Mouse (Mus musculus) brain, embryonic 18.5 days (tissue): ENCODE results near the gene Dpep3.

Experiments
- DNase-seq: peaks from one replicate; pipeline ENCODE4 v3.0.0-alpha.2; 2012; ENCODE audit warnings: low read depth, low spot score

Dpep3 gene

DNA sequence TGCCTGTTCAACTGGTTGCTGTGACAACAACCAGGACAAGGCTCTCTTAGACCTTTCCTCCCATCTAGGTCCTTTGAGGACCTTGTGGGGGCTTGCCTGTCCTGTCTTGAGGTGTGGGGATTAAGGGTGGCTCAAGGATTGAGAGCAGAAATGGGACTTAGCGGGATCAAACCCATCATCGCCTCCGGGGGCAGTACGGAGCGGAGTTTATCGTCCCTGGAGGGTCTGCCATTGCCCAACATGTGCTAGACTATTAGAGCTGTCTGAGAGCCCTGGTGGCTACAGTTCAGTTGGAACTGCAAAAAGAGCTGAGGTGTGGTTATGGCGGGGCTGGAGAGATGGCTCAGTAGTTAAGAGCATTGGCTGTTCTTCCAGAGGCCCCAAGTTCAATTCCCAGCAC is 3.9 kb downstream of the Dpep3 start:
- no peak for DNase-seq

- DNase-seq, result no peak
These were observed 8.1 kb downstream of the Dpep3 start for GRCm38 (mm10) chr8:105971019-105971720.

GRCm38 (mm10) chr8:105969367-105969766 is 9.9 kb downstream of the Dpep3 start:
- DNase-seq, result no peak

- DNase-seq, result no peak
These were observed 12.4 kb downstream of the Dpep3 start for GRCm38 (mm10) chr8:105966692-105967311.

DNA sequence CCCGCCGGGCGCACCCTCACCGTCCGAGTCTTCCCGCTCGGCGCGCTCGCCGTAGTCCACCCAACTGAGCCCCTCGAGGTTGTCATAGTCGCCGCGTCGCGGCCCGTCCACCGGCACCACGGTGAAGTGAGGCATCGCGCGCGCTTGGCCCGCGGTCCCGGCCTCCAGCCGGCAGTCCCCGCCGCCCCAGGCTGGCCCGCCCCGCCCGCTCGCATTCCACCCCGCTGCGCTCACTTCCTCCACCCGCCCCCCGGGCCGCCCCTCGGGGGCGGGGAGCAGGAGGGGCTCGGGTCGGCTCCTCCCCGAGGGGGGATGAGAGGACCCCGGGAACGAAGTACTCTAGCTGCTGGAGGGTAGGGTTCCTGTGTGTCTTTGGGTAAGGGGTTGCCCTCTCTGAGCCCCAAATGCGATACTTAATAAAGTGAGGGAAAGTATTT is 13.3 kb downstream of the Dpep3 start, which contains the start of gene Slc12a4:
Gene Slc12a4 (minus strand): TSS at position 193 of the 437 bp plus-strand sequence.
- DNase-seq, result no peak

- DNase-seq, result no peak
These were observed 13.8 kb downstream of the Dpep3 start for GRCm38 (mm10) chr8:105965266-105965904.

GRCm38 (mm10) chr8:105964506-105965265 is 14.5 kb downstream of the Dpep3 start:
- DNase-seq, result no peak

- no peak for DNase-seq
These were observed 17.7 kb downstream of the Dpep3 start for GRCm38 (mm10) chr8:105961536-105961935.

DNA sequence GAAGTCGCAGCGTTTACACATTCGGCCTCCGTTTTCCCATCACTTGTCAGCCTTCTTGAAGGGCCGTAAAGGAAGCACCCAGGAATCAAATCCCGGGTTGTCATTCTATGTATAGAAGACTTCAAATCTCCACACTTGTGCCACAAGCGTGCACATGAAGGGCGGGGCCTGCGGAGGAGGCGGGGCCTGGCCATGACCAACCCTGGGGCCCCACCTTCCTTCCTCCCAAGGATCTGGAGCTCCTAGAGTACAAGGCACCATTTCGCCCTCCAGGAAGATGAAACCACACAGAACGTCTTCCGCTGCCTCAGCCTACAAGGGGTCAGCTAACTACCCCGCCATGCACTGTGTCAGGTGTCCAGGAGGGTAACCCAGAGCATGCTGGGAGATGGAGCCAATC is 18.1 kb downstream of the Dpep3 start:
- DNase-seq, result no peak

DNA sequence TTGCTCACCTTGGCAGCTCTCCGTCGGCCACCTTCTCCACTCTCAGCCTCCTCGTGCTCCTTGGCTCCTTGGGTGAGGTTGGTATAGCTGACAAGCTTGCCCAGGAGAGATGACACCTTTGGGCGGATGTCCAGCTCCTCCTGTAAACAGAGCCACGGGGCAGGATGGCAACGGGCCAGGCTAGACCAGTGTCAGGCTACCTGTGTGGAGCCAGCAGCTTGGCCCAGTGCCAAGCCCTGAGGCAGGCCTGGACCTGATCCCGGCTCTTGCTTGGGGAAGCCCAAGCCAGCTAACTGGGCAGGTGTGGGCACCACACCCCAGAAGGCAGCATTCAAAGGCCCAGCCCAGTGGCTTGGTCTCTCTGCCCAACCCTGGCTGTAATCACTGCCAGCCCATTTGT is 19.9 kb downstream of the Dpep3 start:
- no peak for DNase-seq

GRCm38 (mm10) chr8:105957813-105958212 is 21.4 kb downstream of the Dpep3 start:
- DNase-seq, result no peak

DNA sequence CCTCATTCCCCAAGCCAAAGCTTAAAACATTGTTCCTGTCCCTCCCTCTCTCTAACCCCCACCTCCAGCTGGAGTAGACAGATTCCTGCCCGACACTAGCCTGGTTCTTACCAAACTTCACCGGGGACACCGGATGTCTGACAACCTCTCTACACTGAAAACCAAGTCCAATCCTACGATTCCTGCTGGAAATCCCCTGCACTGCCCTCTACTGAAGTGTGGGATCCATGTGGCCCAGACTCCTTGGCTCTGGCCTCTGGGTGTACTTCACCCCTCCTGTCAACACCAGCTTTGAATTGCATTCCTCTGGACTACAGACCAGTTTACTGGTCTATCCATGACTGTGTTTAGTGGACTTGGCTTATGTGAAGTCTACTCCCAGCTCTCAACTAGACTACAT is 22.7 kb downstream of the Dpep3 start:
- DNase-seq, result no peak

- no peak for DNase-seq
These were observed 28.1 kb downstream of the Dpep3 start for GRCm38 (mm10) chr8:105951057-105951659.

DNA sequence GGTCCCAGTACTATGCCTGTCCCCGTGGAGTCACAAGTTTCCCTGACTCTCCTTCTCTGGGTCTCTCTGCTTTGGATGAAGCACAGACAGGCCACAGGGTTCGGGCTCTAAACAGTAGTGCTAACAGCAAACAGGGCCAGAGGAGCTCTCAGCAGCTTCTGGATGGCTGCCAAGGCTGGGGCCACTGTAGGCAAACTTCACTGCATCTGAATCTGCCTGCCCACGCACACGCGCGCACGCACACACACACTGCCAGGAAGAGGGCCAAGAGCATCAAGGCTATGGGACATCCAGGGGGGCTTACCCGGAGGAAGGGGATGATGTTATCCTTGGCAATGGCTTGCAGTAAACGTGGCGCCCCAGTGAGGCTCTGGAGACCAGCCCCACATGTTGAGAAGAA is 29.9 kb downstream of the Dpep3 start:
- DNase-seq, result no peak

GRCm38 (mm10) chr8:105943321-105943739 is 35.9 kb downstream of the Dpep3 start, which contains the start of gene Lcat:
Lcat (minus strand) TSS chr8:105943382.
- no peak for DNase-seq

GRCm38 (mm10) chr8:105942542-105942941 is 36.7 kb downstream of the Dpep3 start:
- no peak for DNase-seq

DNA sequence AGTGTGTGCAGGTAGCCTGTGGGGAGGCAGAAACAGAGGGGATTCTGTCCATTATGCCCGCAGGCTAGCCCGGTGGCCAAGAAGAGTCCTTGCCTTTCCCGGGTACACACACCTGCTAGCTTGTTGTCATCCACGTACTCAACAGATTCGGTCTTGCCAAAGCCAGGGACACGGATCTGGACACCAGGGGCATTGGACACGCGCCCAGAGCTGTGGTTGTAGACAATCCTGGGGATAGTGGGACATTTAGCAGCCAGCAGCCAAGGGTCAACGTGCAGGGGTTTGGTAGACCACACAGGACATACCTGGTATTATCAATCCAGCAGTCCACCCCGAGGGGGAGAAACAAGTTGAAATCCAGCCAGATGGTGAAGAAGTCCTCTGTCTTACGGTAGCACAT is 37.2 kb downstream of the Dpep3 start:
- no peak for DNase-seq

DNA sequence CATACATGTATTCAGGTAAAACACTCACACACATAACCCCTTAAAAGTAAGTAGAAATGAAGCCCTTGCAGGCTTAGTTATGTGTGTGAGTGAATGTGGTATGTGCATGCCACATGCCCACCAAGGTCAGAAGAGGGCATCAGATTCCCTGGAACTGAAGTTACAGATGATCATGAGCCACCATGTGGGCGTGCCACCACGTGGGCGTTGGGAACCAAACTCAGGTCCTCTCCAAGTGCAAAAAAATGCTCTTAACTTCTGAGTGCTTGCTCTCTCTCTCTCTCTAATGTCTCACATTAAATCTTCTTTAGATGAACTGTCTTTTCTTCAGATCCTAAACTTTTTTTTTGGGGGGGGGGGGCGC is 40.9 kb downstream of the Dpep3 start, which contains the start of gene Psmb10:
Gene Psmb10 (minus strand): TSS at position 139 of the 364 bp plus-strand sequence.
- DNase-seq, result no peak

DNA sequence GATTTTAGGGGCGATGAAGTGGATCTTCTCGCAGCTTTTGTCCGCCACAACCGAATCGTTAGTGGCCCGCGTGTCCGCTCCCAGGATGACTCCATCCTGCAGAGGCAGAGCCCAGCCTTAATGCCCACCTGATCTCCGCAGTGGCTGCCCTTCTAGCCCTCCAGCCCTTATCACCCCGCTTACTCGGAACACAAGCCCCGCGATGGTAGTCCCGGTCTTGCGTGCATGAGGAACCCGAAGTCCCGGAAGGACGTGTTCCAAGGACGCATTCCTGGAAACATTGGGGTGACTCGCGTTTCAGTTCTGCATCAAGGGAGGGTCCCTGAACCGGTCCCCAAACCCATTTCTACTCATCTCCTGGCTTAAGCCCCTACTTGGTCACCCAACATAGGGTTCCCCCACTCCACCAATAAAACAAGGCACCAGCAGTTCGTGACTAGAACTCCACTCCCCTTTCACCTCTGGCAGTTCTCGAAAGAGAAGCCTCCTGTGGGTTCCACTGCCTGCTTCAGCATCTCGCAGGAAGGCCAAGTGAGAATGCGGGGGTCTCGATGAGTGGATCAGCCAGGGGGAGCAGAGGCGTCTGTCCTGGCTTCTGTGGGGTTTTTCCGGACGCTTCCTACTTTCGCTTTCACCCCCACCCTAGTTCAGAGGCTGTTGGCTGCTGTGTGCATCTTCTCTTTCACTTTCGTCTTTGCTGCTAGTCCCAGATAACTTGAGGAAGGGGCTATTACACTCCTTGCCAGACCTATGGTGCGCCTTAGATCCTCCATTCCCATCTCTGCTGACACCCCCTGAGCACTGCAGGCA is 41.5 kb downstream of the Dpep3 start:
- no peak for DNase-seq

GRCm38 (mm10) chr8:105936866-105937475 is 42.3 kb downstream of the Dpep3 start:
- DNase-seq, result peak; percentile 83
